Mouse (Mus musculus): Measurements from ENCODE around the gene Dmbx1. TPM values are rescaled to one million over a fixed set of nuclear protein-coding genes. Genes with fewer than 3 reads are reported as not detected.

The Dmbx1 gene
- polyA plus RNA-seq, 1 experiment, result 1.3 TPM

GRCm38 (mm10) chr4:115884022-115884421 lies 55.7 kb downstream of the Dmbx1 start, which contains the start of gene Kncn:
Kncn (plus strand) TSS chr4:115884400.
- Histone ChIP-seq H3K27me3 (ENCODE audit: control insufficient read depth, insufficient read depth, low read length) (no peaks in the 10 kb centered on the region), H3K27ac (ENCODE audit: insufficient read depth, low read length) (no peak within 1 kb of the TSS), H3K4me3 (replicated peaks; ENCODE audit: insufficient read depth, low read depth, low read length) (no peak within 1 kb of the TSS), H3K4me1 (ENCODE audit: control insufficient read depth, insufficient read depth, low read length) (no peaks in the 10 kb centered on the region)
- DNase-seq, result no peak
- 68% methylated on average over 6 of the region's 6 CpGs for WGBS
- TF ChIP-seq POLR2A (IDR thresholded peaks at IDR 0.05; ENCODE audit: borderline replicate concordance, insufficient read depth, low read length) (no peak), CTCF (IDR thresholded peaks at IDR 0.05; ENCODE audit: borderline replicate concordance, insufficient read depth, low read depth, low read length) (no peak)

DNA sequence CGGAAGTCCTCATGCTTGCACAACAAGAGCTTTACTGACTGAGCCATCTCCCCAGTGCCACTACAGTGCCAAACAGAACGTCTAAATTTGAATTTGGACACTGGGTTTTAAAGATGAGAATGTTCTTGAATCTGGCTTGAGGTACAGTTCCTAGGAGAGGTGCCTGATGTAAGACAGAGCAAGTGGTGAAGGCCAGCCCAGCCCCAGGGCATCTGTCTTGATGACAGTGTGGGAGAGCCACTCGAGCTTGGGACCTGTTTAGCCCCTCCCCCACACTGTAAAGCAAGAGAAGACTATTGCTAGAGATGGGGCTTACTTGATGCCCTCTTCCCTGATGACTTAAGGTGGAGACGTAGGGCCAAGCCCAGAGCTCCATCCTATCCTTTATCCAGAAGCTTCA lies 57.5 kb downstream of the Dmbx1 start:
- no peak for TF ChIP-seq CTCF (IDR thresholded peaks at IDR 0.05; ENCODE audit: borderline replicate concordance, insufficient read depth, low read depth, low read length)
- TF ChIP-seq POLR2A (IDR thresholded peaks at IDR 0.05; ENCODE audit: borderline replicate concordance, insufficient read depth, low read length), result no peak
- 53% methylated on average over 4 of the region's 4 CpGs for WGBS
- Histone ChIP-seq H3K4me1 (ENCODE audit: control insufficient read depth, insufficient read depth, low read length) (no peaks in the 10 kb centered on the region), H3K27me3 (ENCODE audit: control insufficient read depth, insufficient read depth, low read length) (no peaks in the 10 kb centered on the region), H3K4me3 (replicated peaks; ENCODE audit: insufficient read depth, low read depth, low read length) (no peak overlapping the region), H3K27ac (ENCODE audit: insufficient read depth, low read length) (no peak overlapping the region)
- DNase-seq, result no peak

- WGBS, result 7% methylated on average over 1 of the region's 1 CpGs
- no peaks in the 10 kb centered on the region for H3K27me3 ChIP-seq (ENCODE audit: control insufficient read depth, insufficient read depth, low read length)
- H3K27ac ChIP-seq (ENCODE audit: insufficient read depth, low read length), result no peak overlapping the region
Observed at GRCm38 (mm10) chr4:115881183-115881582, 58.5 kb downstream of the Dmbx1 start.

DNA sequence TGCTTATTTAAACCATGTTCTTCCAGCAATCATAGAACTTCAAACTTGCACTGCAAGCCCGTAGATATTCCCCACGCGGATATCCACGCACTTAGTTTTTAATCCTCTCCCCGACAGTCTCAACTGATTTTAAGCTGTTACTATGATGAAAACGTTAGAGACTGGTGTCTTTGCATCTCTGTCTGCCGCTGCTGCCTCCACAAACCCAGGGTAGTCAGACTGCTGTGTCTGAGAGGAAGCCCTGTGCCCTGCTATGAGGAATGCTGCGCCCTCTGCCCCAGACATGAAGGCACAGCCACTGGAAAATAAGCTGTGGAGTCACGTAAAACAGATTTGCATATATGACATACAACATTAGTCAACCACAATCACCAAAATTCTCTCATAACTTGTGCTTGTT lies 60.9 kb downstream of the Dmbx1 start:
- Histone ChIP-seq H3K4me3 (replicated peaks; ENCODE audit: insufficient read depth, low read depth, low read length) (no peak overlapping the region), H3K27ac (ENCODE audit: insufficient read depth, low read length) (no peak overlapping the region), H3K27me3 (ENCODE audit: control insufficient read depth, insufficient read depth, low read length) (no peaks in the 10 kb centered on the region), H3K4me1 (ENCODE audit: control insufficient read depth, insufficient read depth, low read length) (no peaks in the 10 kb centered on the region)
- DNase-seq, result no peak
- 66% methylated on average over 9 of the region's 9 CpGs for WGBS
- no peak for TF ChIP-seq POLR2A (IDR thresholded peaks at IDR 0.05; ENCODE audit: borderline replicate concordance, insufficient read depth, low read length)
- TF ChIP-seq CTCF (IDR thresholded peaks at IDR 0.05; ENCODE audit: borderline replicate concordance, insufficient read depth, low read depth, low read length), result no peak

More at GRCm38 (mm10) chr4:115881183-115881582, 58.5 kb downstream of the Dmbx1 start:
- H3K4me3 ChIP-seq (replicated peaks; ENCODE audit: insufficient read depth, low read depth, low read length), result no peak overlapping the region
- no peaks in the 10 kb centered on the region for H3K4me1 ChIP-seq (ENCODE audit: control insufficient read depth, insufficient read depth, low read length)
- TF ChIP-seq POLR2A (IDR thresholded peaks at IDR 0.05; ENCODE audit: borderline replicate concordance, insufficient read depth, low read length), result no peak
- no peak for TF ChIP-seq CTCF (IDR thresholded peaks at IDR 0.05; ENCODE audit: borderline replicate concordance, insufficient read depth, low read depth, low read length)
- no peak for DNase-seq

DNA sequence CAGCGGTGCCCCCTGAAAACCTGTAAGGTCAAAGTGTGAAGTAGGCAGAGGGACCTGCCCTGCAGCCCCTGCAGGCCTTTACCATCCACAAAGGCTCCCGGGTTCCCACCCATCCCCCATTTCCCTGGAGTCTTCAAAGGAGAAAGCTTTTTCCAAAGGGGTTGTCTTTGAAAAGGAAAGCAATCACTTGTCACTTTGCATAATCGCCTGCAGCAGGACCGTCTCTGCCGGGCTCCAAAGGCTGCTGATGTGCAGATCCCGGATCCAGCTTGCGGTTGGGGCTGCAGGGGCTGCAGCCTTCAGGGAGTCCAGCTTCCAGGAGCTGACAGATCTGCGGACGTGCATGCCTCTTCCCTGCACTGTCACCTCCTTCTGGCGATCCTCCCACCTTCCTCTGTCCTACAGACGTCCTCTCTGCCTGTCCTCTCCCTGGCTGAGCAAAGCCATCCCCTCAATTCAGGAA lies 61.5 kb downstream of the Dmbx1 start:
- WGBS, result 22% methylated on average over 11 of the region's 11 CpGs
- Histone ChIP-seq H3K4me3 (replicated peaks; ENCODE audit: insufficient read depth, low read depth, low read length) (no peak overlapping the region), H3K27me3 (ENCODE audit: control insufficient read depth, insufficient read depth, low read length) (no peaks in the 10 kb centered on the region), H3K27ac (ENCODE audit: insufficient read depth, low read length) (no peak overlapping the region), H3K4me1 (ENCODE audit: control insufficient read depth, insufficient read depth, low read length) (no peaks in the 10 kb centered on the region)
- no peak for DNase-seq
- TF ChIP-seq CTCF (IDR thresholded peaks at IDR 0.05; ENCODE audit: borderline replicate concordance, insufficient read depth, low read depth, low read length), result no peak
- no peak for TF ChIP-seq POLR2A (IDR thresholded peaks at IDR 0.05; ENCODE audit: borderline replicate concordance, insufficient read depth, low read length)

- Histone ChIP-seq H3K4me3 (replicated peaks; ENCODE audit: insufficient read depth, low read depth, low read length) (no peak overlapping the region), H3K27ac (ENCODE audit: insufficient read depth, low read length) (no peak overlapping the region), H3K4me1 (ENCODE audit: control insufficient read depth, insufficient read depth, low read length) (no peaks in the 10 kb centered on the region), H3K27me3 (ENCODE audit: control insufficient read depth, insufficient read depth, low read length) (no peaks in the 10 kb centered on the region)
- 84% methylated on average over 3 of the region's 3 CpGs for WGBS
- DNase-seq, result no peak
- no peak for TF ChIP-seq CTCF (IDR thresholded peaks at IDR 0.05; ENCODE audit: borderline replicate concordance, insufficient read depth, low read depth, low read length)
- no peak for TF ChIP-seq POLR2A (IDR thresholded peaks at IDR 0.05; ENCODE audit: borderline replicate concordance, insufficient read depth, low read length)
Observed at GRCm38 (mm10) chr4:115873231-115873630, 66.5 kb downstream of the Dmbx1 start.

DNA sequence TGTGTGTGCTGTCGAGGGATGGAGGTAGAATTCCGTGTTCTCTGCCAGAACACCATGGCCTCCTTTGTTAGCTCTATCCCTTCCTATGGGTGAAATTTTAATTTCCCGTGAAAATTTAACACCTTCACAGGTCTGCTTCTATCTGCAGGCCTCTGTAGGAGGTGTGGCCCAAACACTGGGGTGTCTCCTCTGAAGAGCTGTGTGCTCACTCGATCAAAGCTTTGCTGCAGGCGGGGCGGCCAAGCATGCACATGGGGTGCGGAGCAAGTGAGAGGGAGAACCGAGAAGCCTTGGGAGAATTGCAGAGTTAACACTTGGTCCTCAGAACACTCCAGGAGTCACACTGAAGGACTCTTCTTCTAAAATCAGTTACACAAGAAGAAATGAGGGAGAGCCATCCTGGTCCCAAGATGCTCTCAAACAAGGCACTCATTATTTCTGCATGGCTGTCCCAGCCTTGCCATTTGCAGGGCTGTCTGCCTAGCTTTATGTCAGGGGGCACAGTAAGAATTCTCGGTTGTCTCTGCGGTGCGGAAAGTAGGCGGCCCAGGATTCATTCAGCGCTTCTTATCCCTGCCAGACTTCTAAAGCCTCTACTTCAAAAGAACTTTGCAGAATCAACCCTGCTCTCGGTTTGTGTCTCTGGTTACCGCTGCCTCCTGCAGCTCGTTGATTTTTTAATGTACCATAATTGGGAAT lies 70.1 kb downstream of the Dmbx1 start:
- WGBS, result 39% methylated on average over 16 of the region's 16 CpGs
- Histone ChIP-seq H3K27ac (ENCODE audit: insufficient read depth, low read length) (no peak overlapping the region), H3K4me1 (ENCODE audit: control insufficient read depth, insufficient read depth, low read length) (no peaks in the 10 kb centered on the region), H3K4me3 (replicated peaks; ENCODE audit: insufficient read depth, low read depth, low read length) (no peak overlapping the region), H3K27me3 (ENCODE audit: control insufficient read depth, insufficient read depth, low read length) (no peaks in the 10 kb centered on the region)
- TF ChIP-seq POLR2A (IDR thresholded peaks at IDR 0.05; ENCODE audit: borderline replicate concordance, insufficient read depth, low read length), result no peak
- no peak for TF ChIP-seq CTCF (IDR thresholded peaks at IDR 0.05; ENCODE audit: borderline replicate concordance, insufficient read depth, low read depth, low read length)
- DNase-seq, result no peak

Other genes starting within 250 kb of the Dmbx1 start
- 46.7 and 52.5 TPM in 2 replicates for gene Efcab14, start 202.2 kb downstream of the Dmbx1 start, polyA plus RNA-seq (2012; rRNA removed)
- gene Tex38, start 158.9 kb downstream of the Dmbx1 start, polyA plus RNA-seq (2012; rRNA removed), result 0.43 TPM in 2 replicates
- gene Atpaf1, start 155.1 kb downstream of the Dmbx1 start, polyA plus RNA-seq (2012; rRNA removed), result 71.2 and 81.2 TPM in 2 replicates
- 9.4 and 11.1 TPM in 2 replicates for gene Mob3c, start 111.8 kb downstream of the Dmbx1 start, polyA plus RNA-seq (2012; rRNA removed)
- gene Mknk1, start 100.7 kb downstream of the Dmbx1 start, polyA plus RNA-seq (2012; rRNA removed), result 58.3 and 60.0 TPM in 2 replicates
- 0.08 and 0.14 TPM in 2 replicates for gene Kncn, start 55.5 kb downstream of the Dmbx1 start, polyA plus RNA-seq (2012; rRNA removed)
- gene 6430628N08Rik, start 49.3 kb downstream of the Dmbx1 start, polyA plus RNA-seq (2012; rRNA removed), result 0.08 and 0.23 TPM in 2 replicates
- 61.8 TPM in 2 replicates for gene Faah, start 78.0 kb upstream of the Dmbx1 start, polyA plus RNA-seq (2012; rRNA removed)
- gene Nsun4, start 114.0 kb upstream of the Dmbx1 start, polyA plus RNA-seq (2012; rRNA removed), result 9.9 and 10.5 TPM in 2 replicates
- 830 and 872 TPM in 2 replicates for gene Uqcrh, start 135.1 kb upstream of the Dmbx1 start, polyA plus RNA-seq (2012; rRNA removed)
- 34.6 and 36.6 TPM in 2 replicates for gene Lrrc41, start 135.3 kb upstream of the Dmbx1 start, polyA plus RNA-seq (2012; rRNA removed)
- gene Rad54l, start 183.8 kb upstream of the Dmbx1 start, polyA plus RNA-seq (2012; rRNA removed), result 2.6 and 3.2 TPM in 2 replicates
- gene Pomgnt1, start 183.9 kb upstream of the Dmbx1 start, polyA plus RNA-seq (2012; rRNA removed), result 71.7 and 76.4 TPM in 2 replicates
- gene Lurap1, start 211.4 kb upstream of the Dmbx1 start, polyA plus RNA-seq (2012; rRNA removed), result 42.5 and 45.3 TPM in 2 replicates
- gene Tspan1, start 227.7 kb upstream of the Dmbx1 start, polyA plus RNA-seq (2012; rRNA removed), result 0.47 and 0.67 TPM in 2 replicates
- gene 1700042G07Rik, start 233.4 kb upstream of the Dmbx1 start, polyA plus RNA-seq (2012; rRNA removed), result not detected in 2 replicates
- not detected in 2 replicates for gene Gm49337, start 233.5 kb upstream of the Dmbx1 start, polyA plus RNA-seq (2012; rRNA removed)

Measured in cerebellum, adult 2 months (tissue).